Mouse (Mus musculus) liver, postnatal 0 days (tissue): ENCODE measurements around the gene Cbl.

Experiments used
- CTCF ChIP-seq: sonication (generic); IDR thresholded peaks from 2 replicates; pipeline ENCODE4 v1.5.1; 2016; ENCODE audit warnings: antibody characterized with exemption, low read depth
- EP300 ChIP-seq: IDR thresholded peaks from 2 replicates; pipeline ENCODE4 v1.6.1; 2016; ENCODE audit warnings: antibody characterized with exemption, low read depth, mild to moderate bottlenecking

DNA sequence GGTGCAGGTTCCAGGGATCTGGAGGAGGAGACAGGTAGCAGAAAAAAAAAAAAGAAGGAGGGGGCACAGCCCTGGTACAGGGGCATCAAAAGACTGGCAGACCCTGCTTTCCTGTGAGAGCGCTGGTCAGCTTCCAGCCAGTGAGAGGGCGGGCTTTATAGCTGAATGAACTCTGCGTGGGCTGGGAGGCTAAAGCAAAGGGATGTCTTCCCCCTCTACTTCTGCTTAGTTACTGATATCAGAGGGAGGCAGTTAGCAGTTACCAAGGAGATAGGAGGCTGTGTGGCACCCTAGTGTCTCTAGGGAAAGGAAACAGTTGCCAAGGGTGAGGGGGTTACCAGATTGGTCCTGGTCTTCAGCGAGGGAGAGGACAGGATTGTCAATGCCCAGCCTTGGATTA, 16.6 kb upstream of the Cbl start:
- TF ChIP-seq EP300 (no peak), CTCF (no peak)
